Mouse (Mus musculus) olfactory bulb, adult 2 months (tissue): ENCODE measurements around the gene Apc2. TPM values are rescaled to one million over a fixed set of nuclear protein-coding genes. Genes with fewer than 3 reads are reported as not detected.

Experiments
- H3K27ac ChIP-seq: fragments of 200-500 bp; 2 replicates; pipeline ENCODE4 v1.5.1; 2012; ENCODE audit warnings: low read depth, low read length; ENCODE audit not compliant: insufficient read depth
- H3K4me1 ChIP-seq: fragments of 200-500 bp; 2 replicates; pipeline ENCODE4 v1.6.1; 2012; ENCODE audit warnings: low read length; ENCODE audit not compliant: control insufficient read depth, insufficient read depth
- H3K4me3 ChIP-seq: fragments of 200-500 bp; 2 replicates; pipeline ENCODE4 v1.5.1; 2012; ENCODE audit warnings: mild to moderate bottlenecking, low read depth, low read length, moderate library complexity; ENCODE audit not compliant: insufficient read depth
- CTCF ChIP-seq: fragments of 200-500 bp; IDR thresholded peaks from 2 replicates; pipeline ENCODE4 v1.5.1; 2012; ENCODE audit warnings: low read depth, mild to moderate bottlenecking, low read length, moderate library complexity; ENCODE audit not compliant: insufficient read depth
- POLR2A ChIP-seq: fragments of 200-500 bp; IDR thresholded peaks from 2 replicates; pipeline ENCODE4 v1.6.1; 2012; ENCODE audit warnings: mild to moderate bottlenecking, low read depth, low read length, moderate library complexity; ENCODE audit not compliant: insufficient read depth
- WGBS: fragments of 180-500 bp; shearing (Covaris S2); methylation state at CpG from one replicate; pipeline ENCODE4 v1.1.7; 2018; 5-methylcytosine and 5-hydroxymethylcytosine counted together
- polyA plus RNA-seq: library from polyadenylated mRNA; stranded (reverse); fragments of >200 nt; gene quantifications from 2 replicates; pipeline ENCODE4 v1.2.4, GENCODE M21; 2012; ENCODE audit warnings: low replicate concordance; ENCODE audit not compliant: missing spikeins, insufficient read depth, insufficient read length

The Apc2 gene
- polyA plus RNA-seq, 1 experiment, result not detected

DNA sequence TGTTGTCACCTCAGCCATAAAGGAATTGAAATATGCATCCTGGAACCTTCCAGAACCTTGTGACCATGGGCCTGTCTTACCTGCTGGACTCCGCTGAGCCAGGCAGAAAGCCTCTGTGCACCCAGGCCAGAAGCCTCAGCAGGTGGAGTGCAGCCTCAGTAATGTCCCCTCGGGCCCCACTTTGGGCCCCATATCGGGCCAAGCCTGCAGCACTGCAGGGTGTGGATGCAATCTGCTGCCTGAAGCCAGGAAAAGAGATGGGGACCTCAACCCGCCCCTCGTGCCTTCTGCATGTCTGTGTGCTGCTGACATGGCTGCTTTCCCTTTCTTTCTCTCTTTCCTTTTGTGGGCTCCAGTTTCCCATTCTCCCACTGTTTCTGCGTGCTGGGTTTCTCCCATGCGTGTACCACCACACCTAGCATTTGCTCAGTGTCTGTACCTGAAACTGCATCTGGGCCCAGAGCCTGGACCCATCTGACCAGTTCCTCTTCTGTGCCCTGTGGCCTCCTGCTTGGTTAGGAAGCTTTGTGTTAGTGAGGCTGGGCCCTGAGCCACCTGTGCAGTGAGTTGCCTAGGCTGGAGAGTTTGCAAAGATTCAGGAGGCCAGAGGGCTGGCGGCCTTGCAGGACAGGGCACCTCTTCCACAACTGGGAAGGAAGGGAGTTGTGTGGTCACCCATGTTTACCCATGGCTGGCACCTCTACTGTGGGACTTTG, 23.7 kb upstream of the Apc2 start:
- 79% methylated on average over 8 of the region's 8 CpGs for WGBS
- no peak overlapping the region for H3K4me3 ChIP-seq
- TF ChIP-seq CTCF (no peak), POLR2A (no peak)
- no peak overlapping the region for H3K27ac ChIP-seq
- peaks cover 49% of the 10 kb centered on the region for H3K4me1 ChIP-seq

DNA sequence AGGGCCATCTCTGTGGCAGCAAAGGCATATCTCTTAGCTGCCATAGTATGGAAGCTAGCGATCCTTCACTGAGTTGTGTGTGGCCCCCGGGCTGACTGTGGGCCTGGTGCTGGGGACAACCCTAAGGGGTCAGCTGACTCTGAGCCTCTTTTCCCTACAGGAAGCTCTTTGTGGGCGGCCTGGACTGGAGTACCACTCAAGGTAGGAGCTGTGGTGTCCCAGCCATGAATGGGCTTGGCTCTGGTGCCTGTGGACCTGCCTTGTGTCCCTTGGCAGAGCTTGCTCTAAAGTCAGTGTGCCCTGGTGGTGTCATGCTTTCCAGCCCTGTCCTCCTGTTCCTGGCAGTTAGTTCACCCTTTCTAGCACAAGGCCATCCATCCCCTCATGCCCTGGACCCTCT, 21.9 kb upstream of the Apc2 start:
- no peak overlapping the region for H3K4me3 ChIP-seq
- H3K4me1 ChIP-seq, result peaks cover 36% of the 10 kb centered on the region
- H3K27ac ChIP-seq, result no peak overlapping the region
- WGBS, result 84% methylated on average over 3 of the region's 3 CpGs
- no peak for TF ChIP-seq POLR2A
- TF ChIP-seq CTCF, result no peak

GRCm38 (mm10) chr10:80276238-80276637, 19.5 kb upstream of the Apc2 start:
- TF ChIP-seq POLR2A, result no peak
- TF ChIP-seq CTCF, result no peak
- H3K27ac ChIP-seq, result no peak overlapping the region
- H3K4me3 ChIP-seq, result no peak overlapping the region
- peaks cover 34% of the 10 kb centered on the region for H3K4me1 ChIP-seq
- 77% methylated on average over 5 of the region's 5 CpGs for WGBS

- Histone ChIP-seq H3K4me1 (peaks cover 32% of the 10 kb centered on the region), H3K27ac (no peak overlapping the region), H3K4me3 (no peak overlapping the region)
- WGBS, result 92% methylated on average over 9 of the region's 9 CpGs
- TF ChIP-seq CTCF, result no peak
- no peak for TF ChIP-seq POLR2A
These were observed 17.4 kb upstream of the Apc2 start for GRCm38 (mm10) chr10:80278390-80278789.

DNA sequence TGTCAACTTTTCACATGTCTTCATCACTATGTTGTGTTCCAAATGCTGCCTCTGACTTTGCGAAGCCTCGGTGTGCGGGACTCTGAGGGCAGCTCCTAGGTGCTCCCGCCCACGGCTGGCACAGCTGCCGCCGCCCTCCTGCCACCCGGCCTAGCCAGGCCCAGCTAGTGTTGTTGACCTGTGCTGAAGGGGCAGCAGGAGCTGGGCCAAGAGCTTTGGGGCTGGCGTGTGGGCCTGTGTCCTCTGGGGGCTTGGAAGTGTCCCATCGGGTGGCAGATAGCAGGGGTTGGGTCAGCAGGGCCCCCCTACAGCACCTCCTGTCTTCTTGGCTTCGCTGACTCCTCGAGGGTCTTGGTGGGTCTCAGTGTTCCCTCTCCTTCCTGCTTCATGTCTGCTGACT, 16.5 kb upstream of the Apc2 start:
- Histone ChIP-seq H3K4me3 (no peak overlapping the region), H3K27ac (no peak overlapping the region), H3K4me1 (peaks cover 24% of the 10 kb centered on the region)
- TF ChIP-seq CTCF (no peak), POLR2A (no peak)
- 90% methylated on average over 12 of the region's 12 CpGs for WGBS

- no peak for TF ChIP-seq CTCF
- TF ChIP-seq POLR2A, result no peak
- Histone ChIP-seq H3K4me1 (peaks cover 24% of the 10 kb centered on the region), H3K4me3 (no peak overlapping the region), H3K27ac (no peak overlapping the region)
- 71% methylated on average over 7 of the region's 7 CpGs for WGBS
These were observed 14.5 kb upstream of the Apc2 start for GRCm38 (mm10) chr10:80281304-80281703.

GRCm38 (mm10) chr10:80281921-80282371, 13.8 kb upstream of the Apc2 start:
- TF ChIP-seq CTCF (no peak), POLR2A (no peak)
- H3K27ac ChIP-seq, result no peak overlapping the region
- WGBS, result 44% methylated on average over 8 of the region's 8 CpGs
- H3K4me3 ChIP-seq, result no peak overlapping the region
- H3K4me1 ChIP-seq, result peaks cover 24% of the 10 kb centered on the region

DNA sequence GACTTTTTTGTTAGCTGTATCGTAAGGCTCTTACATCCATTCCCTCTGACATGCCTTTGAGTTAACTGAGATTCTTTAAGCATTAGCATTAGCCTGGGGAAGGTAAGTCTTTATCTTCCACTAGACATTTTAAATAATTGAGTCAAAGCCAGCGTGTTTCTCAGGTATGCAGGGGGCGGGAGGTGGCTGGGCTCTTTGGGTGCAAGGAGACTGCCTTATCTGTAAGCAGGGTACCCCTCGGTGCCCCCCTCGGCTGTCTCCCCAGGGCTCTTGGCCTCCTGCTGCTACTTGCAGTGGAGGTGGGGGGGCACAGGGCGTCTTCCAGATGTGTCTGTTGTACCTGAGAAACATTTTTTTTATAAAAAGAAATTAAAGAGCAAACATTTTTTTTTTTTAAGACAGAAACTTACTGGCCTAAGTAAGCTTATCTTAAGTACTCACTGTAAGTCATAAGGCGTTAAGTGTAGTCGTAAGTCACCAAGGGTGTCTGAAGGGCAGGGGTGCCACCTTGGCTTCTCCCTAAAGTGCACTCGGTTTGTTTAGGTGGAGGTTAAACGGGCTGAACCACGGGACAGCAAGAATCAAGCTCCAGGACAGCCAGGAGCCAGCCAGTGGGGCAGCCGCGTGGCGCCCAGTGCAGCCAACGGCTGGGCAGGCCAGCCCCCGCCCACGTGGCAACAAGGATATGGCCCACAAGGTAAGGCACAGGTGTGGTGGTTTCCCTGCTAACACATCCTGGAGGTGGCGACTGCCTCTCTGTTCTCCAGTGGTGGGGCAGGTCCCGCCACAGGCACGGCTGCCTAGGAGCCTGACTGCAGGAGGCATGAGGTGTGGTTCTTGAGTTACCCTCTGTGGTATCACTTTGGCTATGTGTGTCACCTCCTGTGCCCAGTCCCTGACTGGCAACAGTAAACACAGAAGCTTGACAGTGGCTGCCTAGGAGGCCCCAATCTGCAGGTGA, 13.0 kb upstream of the Apc2 start:
- Histone ChIP-seq H3K27ac (no peak overlapping the region), H3K4me1 (peaks cover 24% of the 10 kb centered on the region), H3K4me3 (no peak overlapping the region)
- WGBS, result 86% methylated on average over 20 of the region's 20 CpGs
- no peak for TF ChIP-seq POLR2A
- TF ChIP-seq CTCF, result no peak
